Mouse (Mus musculus): ENCODE results near the gene Elavl3. TPM values are rescaled to one million over a fixed set of nuclear protein-coding genes. Genes with fewer than 3 reads are reported as not detected.
A peak's percentile ranks its signal among the peaks of the same experiment; 100 is the strongest.

The Elavl3 gene
- polyA plus RNA-seq, 1 experiment from 2014 or later = 0.11 TPM

DNA sequence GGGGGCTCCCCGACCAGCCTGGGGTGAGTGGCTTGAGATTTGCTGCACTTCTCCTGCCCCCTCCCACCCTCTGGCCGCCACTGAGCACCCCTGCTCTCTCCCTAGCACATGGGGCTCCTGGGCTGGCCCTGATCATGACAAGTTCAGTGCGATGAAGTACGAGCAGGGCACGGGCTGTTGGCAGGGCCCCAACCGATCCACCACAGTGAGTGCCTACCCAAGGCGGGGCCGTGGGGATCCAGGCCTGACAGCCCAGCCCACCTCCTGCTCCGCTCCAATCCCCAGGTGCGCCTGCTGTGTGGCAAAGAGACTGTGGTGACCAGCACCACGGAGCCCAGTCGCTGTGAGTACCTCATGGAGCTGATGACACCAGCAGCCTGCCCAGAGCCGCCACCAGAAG is 39.1 kb downstream of the Elavl3 start:
- Histone ChIP-seq H3K9ac (ENCODE audit: low read length) (no peak overlapping the region), H3K9me3 (ENCODE audit: control insufficient read depth, low read length) (no peaks in the 10 kb centered on the region), H3K4me3 (ENCODE audit: low read depth, low read length) (no peak overlapping the region), H3K4me2 (ENCODE audit: low read depth, severe bottlenecking) (no peak overlapping the region), H3K27me3 (ENCODE audit: control insufficient read depth, insufficient read depth, low read length) (no peaks in the 10 kb centered on the region), H3K4me1 (ENCODE audit: control insufficient read depth, insufficient read depth, low read length) (no peaks in the 10 kb centered on the region), H3K27ac (replicated peaks; ENCODE audit: low read depth, low read length) (no peak overlapping the region), H3K36me3 (ENCODE audit: control insufficient read depth, insufficient read depth, low read length) (peaks cover 35% of the 10 kb centered on the region)
- 93% methylated on average over 13 of the region's 13 CpGs for WGBS
- ATAC-seq (ENCODE audit: insufficient number of reproducible peaks, low FRiP score, low TSS enrichment, low read depth) = no peak
- DNase-seq (ENCODE audit: low spot score) = no peak

DNA sequence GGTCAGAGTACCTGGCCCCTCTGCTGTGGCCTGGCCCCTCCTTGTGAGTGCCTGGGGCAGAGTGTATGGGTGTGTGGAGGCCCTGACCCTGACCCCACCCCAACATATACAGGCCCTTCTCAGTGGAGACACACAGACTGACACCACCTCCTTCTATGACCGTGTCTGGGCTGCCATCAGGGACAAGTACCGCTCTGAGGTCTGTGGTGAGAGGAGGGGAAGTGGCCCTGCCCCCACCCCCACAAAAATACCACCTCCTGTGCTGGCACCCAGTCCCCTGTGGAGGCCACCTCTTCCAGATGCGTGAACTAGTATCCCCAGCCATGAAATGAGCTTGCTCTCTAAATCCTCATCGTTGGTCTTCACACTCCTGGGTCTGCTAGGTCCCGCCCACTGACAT is 40.8 kb downstream of the Elavl3 start:
- no peak overlapping the region for H3K9ac ChIP-seq (ENCODE audit: low read length)
- WGBS = 89% methylated on average over 5 of the region's 5 CpGs

DNA sequence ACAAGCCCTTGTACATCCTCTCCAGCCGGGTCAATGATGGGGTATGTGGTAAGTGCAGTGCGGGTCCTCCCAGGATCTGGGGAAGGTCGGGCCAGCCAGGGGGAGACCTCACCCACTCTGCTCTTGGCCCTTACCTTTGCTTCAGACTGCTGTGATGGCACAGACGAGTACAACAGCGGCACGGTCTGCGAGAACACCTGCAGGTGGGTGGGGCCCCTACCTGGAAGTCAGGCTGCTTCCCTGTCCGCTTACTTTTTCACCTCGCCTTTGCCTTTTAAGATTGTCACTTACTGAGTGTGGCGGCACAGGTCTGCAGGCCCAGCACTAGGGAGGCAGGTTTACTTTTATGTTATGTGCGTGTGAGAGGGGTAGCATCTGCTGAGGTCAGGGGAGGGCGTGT is 47.3 kb downstream of the Elavl3 start:
- no peak overlapping the region for H3K27ac ChIP-seq (replicated peaks; ENCODE audit: low read depth, low read length)
- 94% methylated on average over 12 of the region's 12 CpGs for WGBS
- no peak overlapping the region for H3K4me2 ChIP-seq (ENCODE audit: low read depth, severe bottlenecking)
- peaks cover 20% of the 10 kb centered on the region for H3K36me3 ChIP-seq (ENCODE audit: control insufficient read depth, insufficient read depth, low read length)
- no peaks in the 10 kb centered on the region for H3K9me3 ChIP-seq (ENCODE audit: control insufficient read depth, low read length)
- H3K4me1 ChIP-seq (ENCODE audit: control insufficient read depth, insufficient read depth, low read length) = peaks cover 10% of the 10 kb centered on the region
- H3K4me3 ChIP-seq (ENCODE audit: low read depth, low read length) = no peak overlapping the region
- ATAC-seq (ENCODE audit: insufficient number of reproducible peaks, low FRiP score, low TSS enrichment, low read depth) = no peak
- no peaks in the 10 kb centered on the region for H3K27me3 ChIP-seq (ENCODE audit: control insufficient read depth, insufficient read depth, low read length)
- no peak overlapping the region for H3K9ac ChIP-seq (ENCODE audit: low read length)
- DNase-seq (ENCODE audit: low spot score) = no peak

More for the DNA sequence above, 40.8 kb downstream of the Elavl3 start:
- ATAC-seq (ENCODE audit: insufficient number of reproducible peaks, low FRiP score, low TSS enrichment, low read depth) (no peak), DNase-seq (ENCODE audit: low spot score) (no peak)
- no peaks in the 10 kb centered on the region for H3K4me1 ChIP-seq (ENCODE audit: control insufficient read depth, insufficient read depth, low read length)
- no peaks in the 10 kb centered on the region for H3K27me3 ChIP-seq (ENCODE audit: control insufficient read depth, insufficient read depth, low read length)
- H3K27ac ChIP-seq (replicated peaks; ENCODE audit: low read depth, low read length) = no peak overlapping the region
- no peaks in the 10 kb centered on the region for H3K9me3 ChIP-seq (ENCODE audit: control insufficient read depth, low read length)
- H3K36me3 ChIP-seq (ENCODE audit: control insufficient read depth, insufficient read depth, low read length) = peaks cover 48% of the 10 kb centered on the region
- no peak overlapping the region for H3K4me3 ChIP-seq (ENCODE audit: low read depth, low read length)
- H3K4me2 ChIP-seq (ENCODE audit: low read depth, severe bottlenecking) = no peak overlapping the region

DNA sequence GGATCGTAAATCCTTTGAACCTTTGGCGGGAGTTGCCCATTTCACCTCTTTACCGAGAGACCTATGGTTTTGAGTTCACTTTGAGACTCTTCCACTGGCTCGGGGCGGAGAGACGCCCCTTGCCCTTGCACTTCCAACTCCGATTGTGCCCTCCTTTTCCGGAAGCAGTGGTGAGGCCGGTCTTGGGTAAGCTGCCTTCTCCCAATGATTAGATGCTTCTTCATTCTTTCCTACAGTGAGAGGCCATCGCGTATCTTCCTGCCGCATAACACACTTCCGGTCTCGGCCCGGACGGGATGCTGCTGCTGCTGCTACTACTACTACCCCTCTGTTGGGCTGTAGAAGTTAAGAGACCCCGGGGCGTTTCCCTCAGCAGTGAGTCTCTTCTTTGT is 48.7 kb downstream of the Elavl3 start:
- H3K36me3 ChIP-seq (ENCODE audit: control insufficient read depth, insufficient read depth, low read length) = peaks cover 16% of the 10 kb centered on the region
- H3K4me2 ChIP-seq (ENCODE audit: low read depth, severe bottlenecking) = peak overlapping the region; percentile 91
- whole genome bisulfite sequencing = 1% methylated on average over 18 of the region's 18 CpGs
- H3K27me3 ChIP-seq (ENCODE audit: control insufficient read depth, insufficient read depth, low read length) = no peaks in the 10 kb centered on the region
- DNase-seq (ENCODE audit: low spot score) = no peak
- no peak overlapping the region for H3K27ac ChIP-seq (replicated peaks; ENCODE audit: low read depth, low read length)
- H3K4me1 ChIP-seq (ENCODE audit: control insufficient read depth, insufficient read depth, low read length) = peaks cover 10% of the 10 kb centered on the region
- H3K4me3 ChIP-seq (ENCODE audit: low read depth, low read length) = peak overlapping the region; percentile 79
- no peaks in the 10 kb centered on the region for H3K9me3 ChIP-seq (ENCODE audit: control insufficient read depth, low read length)
- no peak; the same call in 1 of the 2 replicates for ATAC-seq (ENCODE audit: insufficient number of reproducible peaks, low FRiP score, low TSS enrichment, low read depth)
- peak overlapping the region; percentile 67 for H3K9ac ChIP-seq (ENCODE audit: low read length)

DNA sequence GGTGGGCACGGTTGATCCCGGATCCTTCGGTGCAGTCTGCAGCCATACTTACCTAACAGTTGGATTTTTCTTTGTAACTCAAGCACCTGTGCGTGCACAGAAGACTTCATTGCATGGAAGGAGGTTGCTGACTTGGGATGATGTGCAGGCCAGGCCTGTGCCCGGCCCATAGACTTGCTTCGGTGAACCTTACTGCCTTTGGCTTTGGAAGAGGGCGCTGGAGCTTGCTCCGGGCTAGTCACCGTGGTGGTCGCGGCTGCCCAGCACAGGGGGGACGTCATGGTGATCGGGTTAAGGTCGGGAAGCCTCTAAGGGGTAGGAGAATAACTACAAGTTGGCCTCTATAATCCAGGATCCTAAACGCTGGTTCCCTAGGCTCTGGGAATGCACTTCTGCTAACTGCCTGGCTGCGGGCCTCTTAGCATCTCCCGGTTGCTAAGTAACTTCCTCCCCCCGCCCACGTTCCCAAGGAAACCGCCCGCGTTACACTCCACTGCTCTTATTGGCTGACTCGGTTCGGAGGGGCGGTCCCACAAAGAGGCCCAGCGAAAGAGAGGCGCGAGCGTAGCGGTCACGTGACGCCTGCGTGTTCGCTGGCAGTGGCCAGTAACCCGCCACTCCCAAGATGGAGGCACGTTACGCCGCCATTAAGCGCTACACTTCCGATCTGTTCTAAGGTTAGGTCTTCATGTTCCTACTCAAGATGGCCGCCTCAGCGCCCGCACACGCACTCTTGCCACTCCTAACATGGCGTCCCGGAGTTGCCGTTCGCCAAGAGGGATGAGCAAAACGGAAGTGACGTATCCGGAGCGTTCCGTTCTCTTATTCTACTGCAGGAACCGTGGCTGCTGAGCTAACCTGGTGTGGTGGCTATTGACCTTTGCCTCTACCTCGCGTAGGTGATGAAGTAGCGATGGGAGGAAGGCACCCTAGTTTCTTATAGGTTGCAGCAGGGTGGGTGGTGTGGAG is 49.3 kb downstream of the Elavl3 start, which contains the start of the genes Ccdc151 and Prkcsh:
Gene Ccdc151, minus strand, starts transcription at position 441 of the 969 bp plus-strand sequence.
Gene Prkcsh, plus strand, starts transcription at position 613 of the 969 bp plus-strand sequence.
- DNase-seq (ENCODE audit: low spot score) = peak; percentile 98
- Histone ChIP-seq H3K9me3 (ENCODE audit: control insufficient read depth, low read length) (no peaks in the 10 kb centered on the region), H3K4me1 (ENCODE audit: control insufficient read depth, insufficient read depth, low read length) (peaks cover 10% of the 10 kb centered on the region), H3K27ac (replicated peaks; ENCODE audit: low read depth, low read length) (no peak within 1 kb of the TSS), H3K27me3 (ENCODE audit: control insufficient read depth, insufficient read depth, low read length) (no peaks in the 10 kb centered on the region), H3K9ac (ENCODE audit: low read length) (peak within 1 kb of the TSS; percentile 67), H3K4me3 (ENCODE audit: low read depth, low read length) (peak within 1 kb of the TSS; percentile 79), H3K36me3 (ENCODE audit: control insufficient read depth, insufficient read depth, low read length) (peaks cover 11% of the 10 kb centered on the region; the same call in 1 of the 2 replicates), H3K4me2 (ENCODE audit: low read depth, severe bottlenecking) (peak within 1 kb of the TSS; percentile 91)
- ATAC-seq (ENCODE audit: insufficient number of reproducible peaks, low FRiP score, low TSS enrichment, low read depth) = peak; percentile 99
- 6% methylated on average over 57 of the region's 57 CpGs for WGBS

DNA sequence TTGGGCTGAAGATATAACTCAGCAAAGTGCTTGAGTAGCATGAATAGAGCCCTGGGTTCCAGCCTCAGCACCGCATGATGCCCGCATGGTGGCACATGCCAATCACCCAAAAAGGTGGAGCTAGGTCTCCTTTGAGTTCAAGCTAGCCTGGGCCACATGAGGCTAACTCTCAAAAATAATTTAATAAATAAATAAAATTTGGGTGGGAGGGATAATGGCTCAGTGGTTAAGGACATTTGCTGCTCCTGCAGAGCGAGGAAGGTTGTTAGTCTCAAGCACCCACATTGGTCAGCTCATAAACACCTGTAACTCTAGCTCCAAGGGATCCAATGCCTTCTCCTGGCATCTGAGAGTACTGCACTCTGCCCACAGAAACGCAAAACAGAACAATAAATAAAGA is 50.2 kb downstream of the Elavl3 start:
- Histone ChIP-seq H3K9ac (ENCODE audit: low read length) (no peak overlapping the region), H3K9me3 (ENCODE audit: control insufficient read depth, low read length) (no peaks in the 10 kb centered on the region), H3K36me3 (ENCODE audit: control insufficient read depth, insufficient read depth, low read length) (peaks cover 3% of the 10 kb centered on the region; the same call in 1 of the 2 replicates), H3K4me1 (ENCODE audit: control insufficient read depth, insufficient read depth, low read length) (peaks cover 10% of the 10 kb centered on the region), H3K4me3 (ENCODE audit: low read depth, low read length) (no peak overlapping the region), H3K27me3 (ENCODE audit: control insufficient read depth, insufficient read depth, low read length) (no peaks in the 10 kb centered on the region), H3K27ac (replicated peaks; ENCODE audit: low read depth, low read length) (no peak overlapping the region), H3K4me2 (ENCODE audit: low read depth, severe bottlenecking) (no peak overlapping the region)
- no peak for ATAC-seq (ENCODE audit: insufficient number of reproducible peaks, low FRiP score, low TSS enrichment, low read depth)
- 84% methylated on average over 4 of the region's 4 CpGs for WGBS
- no peak for DNase-seq (ENCODE audit: low spot score)

DNA sequence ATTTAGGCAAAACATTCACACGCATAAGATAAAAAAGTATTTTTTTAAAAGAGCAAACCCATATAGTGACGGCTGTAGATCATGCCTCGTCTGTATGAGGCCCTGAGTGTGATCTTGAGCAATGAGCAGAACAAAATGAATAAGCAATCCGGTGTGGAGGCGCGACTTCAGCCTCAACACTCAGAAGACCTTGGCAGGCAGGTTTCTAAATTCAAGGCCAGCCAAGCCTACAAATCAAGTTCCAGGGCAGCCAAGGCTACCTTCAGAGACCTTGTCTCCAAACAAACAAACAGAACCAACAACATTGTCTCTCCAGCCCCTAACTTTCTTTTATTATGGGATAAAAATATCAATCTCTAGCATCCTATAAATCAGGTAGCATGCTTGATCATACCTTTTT is 51.5 kb downstream of the Elavl3 start:
- Histone ChIP-seq H3K4me2 (ENCODE audit: low read depth, severe bottlenecking) (no peak overlapping the region), H3K36me3 (ENCODE audit: control insufficient read depth, insufficient read depth, low read length) (no peaks in the 10 kb centered on the region; the same call in 1 of the 2 replicates), H3K4me1 (ENCODE audit: control insufficient read depth, insufficient read depth, low read length) (peaks cover 10% of the 10 kb centered on the region), H3K27me3 (ENCODE audit: control insufficient read depth, insufficient read depth, low read length) (no peaks in the 10 kb centered on the region), H3K27ac (replicated peaks; ENCODE audit: low read depth, low read length) (no peak overlapping the region), H3K9ac (ENCODE audit: low read length) (no peak overlapping the region), H3K9me3 (ENCODE audit: control insufficient read depth, low read length) (no peaks in the 10 kb centered on the region), H3K4me3 (ENCODE audit: low read depth, low read length) (no peak overlapping the region)
- DNase-seq (ENCODE audit: low spot score) (no peak), ATAC-seq (ENCODE audit: insufficient number of reproducible peaks, low FRiP score, low TSS enrichment, low read depth) (no peak)
- WGBS = 92% methylated on average over 6 of the region's 6 CpGs

DNA sequence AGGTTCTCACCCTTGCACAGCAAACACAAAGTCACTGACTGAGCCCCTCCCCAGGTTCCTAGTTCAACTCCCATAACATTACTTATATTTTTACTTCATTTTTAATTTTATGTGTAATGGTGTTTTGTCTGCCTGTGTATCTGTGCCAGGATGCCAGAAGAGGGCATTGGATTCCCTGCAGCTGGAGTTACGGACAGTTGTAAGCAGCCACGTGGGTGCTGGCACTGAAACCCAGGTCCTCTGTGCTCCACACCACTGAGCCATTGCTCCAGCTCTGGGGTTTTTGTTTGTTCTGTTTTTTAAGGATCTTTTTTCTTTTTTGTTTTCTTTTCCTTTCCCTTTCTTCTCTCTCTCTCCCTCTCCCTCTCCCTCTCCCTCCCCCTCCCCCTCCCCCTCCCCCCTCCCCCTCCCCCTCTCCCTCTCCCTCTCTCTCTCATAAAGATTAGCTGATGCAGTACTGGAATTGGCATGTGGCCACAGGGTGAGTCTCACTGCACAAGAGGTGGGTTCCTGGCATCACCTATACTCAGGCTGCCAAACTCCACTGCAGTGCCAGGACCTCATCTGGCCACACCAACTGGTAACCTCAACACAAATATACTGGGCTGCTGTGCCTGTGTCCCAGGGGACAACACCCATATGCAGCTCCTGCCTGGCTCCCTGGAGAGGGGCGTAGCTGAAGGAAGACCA is 55.5 kb downstream of the Elavl3 start:
- H3K36me3 ChIP-seq (ENCODE audit: control insufficient read depth, insufficient read depth, low read length) = no peaks in the 10 kb centered on the region
- no peak overlapping the region for H3K9ac ChIP-seq (ENCODE audit: low read length)
- H3K27me3 ChIP-seq (ENCODE audit: control insufficient read depth, insufficient read depth, low read length) = peaks cover 12% of the 10 kb centered on the region
- WGBS = 83% methylated on average over 3 of the region's 3 CpGs
- H3K9me3 ChIP-seq (ENCODE audit: control insufficient read depth, low read length) = no peaks in the 10 kb centered on the region
- H3K27ac ChIP-seq (replicated peaks; ENCODE audit: low read depth, low read length) = no peak overlapping the region
- H3K4me3 ChIP-seq (ENCODE audit: low read depth, low read length) = no peak overlapping the region
- no peak for DNase-seq (ENCODE audit: low spot score)
- no peak for ATAC-seq (ENCODE audit: insufficient number of reproducible peaks, low FRiP score, low TSS enrichment, low read depth)
- H3K4me1 ChIP-seq (ENCODE audit: control insufficient read depth, insufficient read depth, low read length) = no peaks in the 10 kb centered on the region
- H3K4me2 ChIP-seq (ENCODE audit: low read depth, severe bottlenecking) = no peak overlapping the region

Measured in limb, embryonic 11.5 days (tissue).